Mouse (Mus musculus): ENCODE data around the gene Tmem107. TPM values are rescaled to one million over a fixed set of nuclear protein-coding genes. Genes with fewer than 3 reads are reported as not detected.

The Tmem107 gene
- total RNA-seq, 2 experiments from 2014 or later, result 8.1 to 11.9 TPM

GRCm38 (mm10) chr11:69103531-69104435 is 33.2 kb downstream of the Tmem107 start:
- DNase-seq (ENCODE audit: low spot score in 2 of 2), result peak in 1 of 2 experiments; percentile 22

GRCm38 (mm10) chr11:69104487-69104886 is 33.9 kb downstream of the Tmem107 start:
- DNase-seq (ENCODE audit: low spot score in 2 of 2), result peak in 1 of 2 experiments; percentile 21

GRCm38 (mm10) chr11:69105227-69105626 is 34.6 kb downstream of the Tmem107 start:
- DNase-seq (ENCODE audit: low spot score in 2 of 2), result peak in 1 of 2 experiments; percentile 14

DNA sequence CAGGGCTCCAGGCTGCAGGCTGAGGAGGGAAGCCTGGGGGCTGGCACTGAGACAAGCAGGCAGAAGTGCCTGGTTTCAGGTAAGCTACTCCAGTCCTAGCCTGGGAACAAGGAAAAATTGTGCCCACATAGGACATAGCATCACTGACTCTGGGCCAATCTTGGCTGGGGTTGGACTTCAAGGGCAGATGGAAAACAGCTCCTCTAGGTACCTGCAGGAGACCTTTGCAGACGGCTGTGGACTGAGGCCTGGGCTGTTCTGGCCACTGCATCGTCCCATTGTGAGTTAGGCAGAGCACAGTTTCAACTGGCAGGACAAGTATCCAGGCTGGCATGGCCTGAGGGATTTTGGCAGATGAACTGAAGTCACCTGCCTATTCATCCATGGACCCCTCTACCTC is 35.2 kb downstream of the Tmem107 start:
- no peak for DNase-seq (ENCODE audit: low spot score in 2 of 2)

DNA sequence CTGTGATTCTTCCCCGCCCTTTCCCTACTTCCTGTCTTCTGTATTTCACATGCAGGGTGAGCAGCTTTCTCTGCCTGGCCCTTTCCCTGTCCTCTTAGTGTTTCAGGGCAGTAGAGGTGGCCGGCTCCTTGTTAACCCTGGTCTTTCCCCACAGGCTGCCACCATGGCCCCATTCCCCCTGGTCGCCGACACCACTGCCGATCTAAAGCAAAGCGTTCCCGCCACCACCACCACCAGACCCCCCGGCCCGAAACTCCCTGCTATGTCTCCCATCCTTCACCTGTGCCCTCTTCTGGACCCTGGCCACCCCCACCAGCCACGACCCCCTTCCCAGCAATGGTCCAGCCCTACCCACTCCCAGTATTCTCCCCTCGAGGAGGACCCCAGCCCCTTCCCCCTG is 35.7 kb downstream of the Tmem107 start:
- peak in 1 of 2 experiments; percentile 21 for DNase-seq (ENCODE audit: low spot score in 2 of 2)

GRCm38 (mm10) chr11:69106842-69107241 is 36.2 kb downstream of the Tmem107 start:
- peak in 1 of 2 experiments; percentile 17 for DNase-seq (ENCODE audit: low spot score in 2 of 2)

DNA sequence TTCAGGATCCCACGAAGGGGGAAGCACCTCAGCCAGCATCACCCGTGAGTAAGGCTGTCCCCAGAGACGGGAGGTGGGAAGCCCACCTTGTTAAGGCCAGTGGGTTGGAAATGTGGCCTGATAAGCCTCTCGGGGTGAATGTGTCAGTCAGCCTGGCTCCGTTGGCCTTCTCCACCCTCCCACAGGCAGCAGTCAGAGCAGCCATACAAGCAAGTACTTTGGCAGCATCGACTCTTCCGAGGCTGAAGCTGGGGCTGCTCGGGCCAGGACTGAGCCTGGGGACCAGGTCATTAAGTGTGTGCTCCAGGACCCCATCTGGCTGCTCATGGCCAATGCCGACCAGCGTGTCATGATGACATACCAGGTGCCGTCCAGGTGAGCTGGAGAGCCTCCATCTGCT is 37.1 kb downstream of the Tmem107 start:
- peak in 1 of 2 experiments; percentile 21 for DNase-seq (ENCODE audit: low spot score in 2 of 2)

GRCm38 (mm10) chr11:69108223-69108622 is 37.6 kb downstream of the Tmem107 start:
- peak in 1 of 2 experiments; percentile 23 for DNase-seq (ENCODE audit: low spot score in 2 of 2)

DNA sequence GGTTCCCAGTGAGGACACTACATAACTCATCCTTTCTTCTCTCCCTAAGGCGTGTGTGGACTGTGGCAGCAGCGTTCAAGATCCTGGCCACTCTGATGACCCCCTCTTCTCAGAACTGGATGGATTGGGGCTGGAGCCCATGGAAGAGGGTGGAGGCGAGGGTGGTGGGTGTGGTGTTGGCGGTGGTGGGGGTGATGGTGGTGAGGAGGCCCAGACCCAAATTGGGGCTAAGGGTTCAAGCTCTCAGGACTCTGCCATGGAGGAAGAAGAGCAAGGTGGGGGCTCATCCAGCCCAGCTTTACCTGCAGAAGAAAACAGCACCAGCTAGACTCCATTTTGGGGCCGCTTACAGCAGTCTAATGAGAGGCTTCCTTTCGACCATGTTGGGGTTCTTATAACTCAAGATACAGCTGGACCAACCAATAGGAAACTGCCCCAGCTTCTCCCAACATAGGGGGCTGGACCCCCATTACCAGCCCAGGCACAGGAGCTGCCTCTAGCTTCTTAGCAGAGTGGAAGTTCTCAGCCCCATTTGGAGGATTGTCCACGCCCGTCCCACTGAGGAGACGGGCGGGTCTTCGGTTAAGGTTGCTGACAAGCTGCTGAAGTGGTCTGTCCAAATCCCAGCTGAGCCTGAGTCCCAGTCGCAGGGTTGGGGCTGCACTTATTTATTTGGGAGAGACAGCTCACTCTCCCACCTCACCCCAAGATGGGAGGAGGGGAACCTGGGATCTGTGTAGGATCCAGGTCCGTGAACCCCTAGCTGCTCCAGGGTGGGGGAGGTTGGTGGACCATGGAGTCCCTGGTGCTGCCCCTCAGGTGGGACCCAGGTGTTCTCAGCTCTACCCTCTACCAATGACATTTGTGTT is 38.7 kb downstream of the Tmem107 start:
- peak in 1 of 2 experiments; percentile 20 for DNase-seq (ENCODE audit: low spot score in 2 of 2)

GRCm38 (mm10) chr11:69110319-69111046 is 39.9 kb downstream of the Tmem107 start:
- peak; percentile 95 for DNase-seq (ENCODE audit: low spot score in 2 of 2)

DNA sequence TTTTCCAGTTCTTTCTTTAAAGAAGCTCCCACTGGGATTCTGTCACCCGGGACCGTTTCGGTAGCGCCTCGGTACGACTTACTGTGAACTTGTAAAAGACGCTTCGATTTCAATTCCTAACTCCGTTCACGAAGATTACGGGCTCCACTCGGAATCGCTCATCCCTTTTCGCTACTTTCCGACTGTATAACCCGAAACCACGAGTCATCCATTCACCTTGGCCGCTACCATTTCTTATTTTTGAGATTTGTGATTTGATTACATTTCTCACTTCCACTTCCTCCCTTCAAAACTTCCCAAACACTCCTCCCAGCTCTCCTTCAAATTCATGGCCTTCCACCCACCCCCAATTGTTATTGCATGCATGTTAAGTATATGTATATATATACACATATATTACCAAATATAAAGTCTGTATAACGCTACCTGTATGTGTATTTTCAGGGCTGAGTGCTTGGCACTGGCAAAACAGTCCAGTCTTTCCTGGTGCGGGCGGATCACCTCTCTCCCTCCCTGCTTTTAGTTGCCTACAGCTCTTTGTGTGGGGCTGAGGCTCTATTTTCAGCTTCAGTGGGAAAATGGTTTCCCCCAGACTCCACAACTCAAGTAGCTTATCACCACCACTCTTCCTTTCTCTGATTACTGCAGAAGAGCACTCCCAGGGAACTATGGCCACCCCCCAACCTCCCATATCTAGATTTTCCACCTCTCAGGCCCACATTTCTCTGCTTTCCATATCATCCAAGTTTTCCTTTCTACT is 40.6 kb downstream of the Tmem107 start:
- no peak for DNase-seq (ENCODE audit: low spot score in 2 of 2)

GRCm38 (mm10) chr11:69111865-69112264 is 41.3 kb downstream of the Tmem107 start:
- no peak for DNase-seq (ENCODE audit: low spot score in 2 of 2)

DNA sequence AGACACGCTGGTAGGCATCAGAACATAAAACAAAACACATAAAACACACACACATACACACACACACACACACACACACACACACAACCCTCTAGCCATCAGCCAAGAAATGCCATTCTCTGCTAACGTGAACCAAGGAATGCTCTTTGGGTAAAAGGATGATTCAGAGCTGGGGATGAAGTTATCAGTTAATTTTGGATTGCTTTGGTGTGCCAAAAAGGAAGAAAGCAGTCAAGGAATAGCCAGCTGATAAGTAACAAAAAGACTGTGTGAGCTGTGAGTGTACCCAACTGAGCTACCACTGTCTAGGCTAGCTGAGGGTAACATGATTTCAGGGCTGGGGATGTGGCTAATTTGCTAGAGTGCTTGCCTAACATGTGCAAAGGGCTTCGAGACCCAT is 43.4 kb downstream of the Tmem107 start:
- DNase-seq (ENCODE audit: low spot score in 2 of 2), result no peak

- no peak for DNase-seq (ENCODE audit: low spot score in 2 of 2)
Observed at GRCm38 (mm10) chr11:69114621-69115020, 44.0 kb downstream of the Tmem107 start.

- DNase-seq (ENCODE audit: low spot score in 2 of 2), result no peak
Observed at GRCm38 (mm10) chr11:69116843-69117242, 46.2 kb downstream of the Tmem107 start.

DNA sequence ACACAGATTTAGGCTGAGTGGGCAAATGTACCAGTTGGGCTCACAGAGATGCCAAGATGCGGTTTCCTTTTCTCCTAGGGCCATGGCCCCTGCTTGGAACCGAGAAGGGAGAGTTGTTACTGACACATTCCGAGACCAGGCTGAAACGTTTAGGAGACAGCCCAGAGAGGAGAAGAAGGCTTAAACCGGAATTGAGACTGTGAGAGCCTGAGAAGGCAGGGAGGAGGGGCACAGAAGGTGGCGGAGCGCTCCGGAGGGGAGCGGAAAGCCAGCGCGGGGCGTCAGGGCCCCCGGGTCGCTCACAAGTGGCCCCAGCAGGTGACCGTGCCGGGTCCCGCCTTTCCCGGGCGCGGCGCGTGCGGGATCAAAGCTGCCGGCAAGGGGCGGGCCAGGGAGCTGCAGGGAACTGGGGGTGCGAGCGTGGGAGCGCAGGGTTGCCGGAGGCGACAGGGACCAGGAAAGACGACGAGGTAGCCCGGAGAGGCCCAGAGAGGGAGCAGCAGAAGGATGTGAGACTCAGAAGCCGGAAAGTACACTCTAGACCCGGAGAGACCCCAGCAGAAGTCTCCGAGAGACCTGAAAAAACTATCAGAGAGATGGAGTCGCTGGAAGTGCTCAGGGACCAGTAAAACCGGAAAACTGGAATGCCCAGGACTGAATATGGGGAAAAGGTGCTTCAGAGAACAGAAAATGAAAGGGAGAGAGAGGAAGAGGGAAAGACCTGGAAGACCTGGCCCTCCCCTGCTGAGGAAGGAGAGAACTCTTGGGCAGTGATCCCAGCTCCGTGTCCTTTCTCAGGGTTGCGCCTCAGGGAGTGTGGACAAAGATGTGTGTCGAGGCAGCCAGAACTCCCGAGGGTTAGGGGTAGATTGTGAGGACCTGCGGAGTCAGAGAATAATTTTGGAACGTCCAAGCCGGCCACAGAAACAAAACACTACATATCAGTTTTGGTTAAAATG is 47.4 kb downstream of the Tmem107 start:
- peak; percentile 69 to 74 for DNase-seq (ENCODE audit: low spot score in 2 of 2)

GRCm38 (mm10) chr11:69118765-69119164 is 48.2 kb downstream of the Tmem107 start:
- DNase-seq (ENCODE audit: low spot score in 2 of 2), result peak; percentile 91 to 98

DNA sequence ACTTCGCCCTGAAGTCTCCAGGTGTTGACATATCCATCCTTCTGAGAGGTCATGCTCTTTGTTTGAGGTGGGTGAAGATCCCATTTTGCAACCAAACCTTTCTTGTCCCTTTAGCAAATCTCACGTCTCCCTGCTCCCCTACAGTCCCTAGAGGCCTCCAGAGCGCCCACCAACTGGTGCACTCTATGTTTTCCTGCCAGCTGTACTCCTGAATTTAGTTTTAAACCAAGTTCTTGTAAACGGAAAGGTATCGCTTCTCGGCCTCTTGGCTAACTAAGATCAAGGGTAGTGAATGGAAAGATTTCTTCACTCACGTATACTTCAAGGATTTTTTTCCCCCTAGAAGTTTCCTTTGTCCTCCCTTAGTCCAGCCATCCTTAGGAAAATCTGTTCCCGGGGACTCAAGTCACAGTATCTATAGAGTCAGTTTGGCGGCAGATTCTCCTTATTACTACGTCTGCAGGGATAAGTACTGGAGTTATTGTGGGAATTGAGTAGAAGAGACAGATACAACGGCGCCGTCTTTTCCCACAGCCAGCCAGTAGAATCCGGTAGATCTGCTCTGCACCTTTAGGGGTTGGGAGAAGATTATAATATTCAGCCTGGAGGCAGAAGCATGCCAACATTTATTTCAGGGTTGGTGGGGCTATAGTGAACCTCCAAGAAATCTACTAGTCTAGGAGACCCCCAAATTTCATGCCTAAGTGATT is 49.0 kb downstream of the Tmem107 start:
- DNase-seq (ENCODE audit: low spot score in 2 of 2), result peak in 1 of 2 experiments; percentile 19

Measured in adrenal gland, adult 18-20 months (tissue).